Mouse (Mus musculus) cerebellum, postnatal 10 days (tissue): ENCODE data around the gene Rrbp1.

ENCODE experiments used
- DNase-seq, 2 experiments: peaks; one replicate each; pipeline ENCODE4 v3.0.0; 2021; ENCODE audit warnings: mixed read lengths in 2 of 2

The Rrbp1 gene

DNA sequence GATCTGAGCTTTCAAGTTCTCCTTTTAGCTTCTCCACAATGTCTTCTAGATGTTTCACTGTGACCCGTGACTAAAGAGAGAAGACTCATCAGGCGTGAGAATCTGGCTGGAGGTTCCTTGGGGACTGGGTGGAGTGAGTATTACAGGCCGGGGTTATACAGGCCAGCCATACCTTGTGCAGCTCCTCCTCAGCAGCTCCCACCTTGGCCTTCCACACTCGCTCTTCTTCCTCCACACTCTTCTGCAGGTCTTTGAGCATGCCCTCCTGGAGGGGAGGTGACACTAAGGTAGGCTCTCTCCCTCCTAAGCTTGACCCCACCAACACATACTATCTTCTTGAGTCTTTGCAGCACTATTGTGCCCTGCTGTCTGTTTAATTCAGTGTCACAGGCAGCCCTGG, 57.1 kb downstream of the Rrbp1 start:
- DNase-seq: no peak

DNA sequence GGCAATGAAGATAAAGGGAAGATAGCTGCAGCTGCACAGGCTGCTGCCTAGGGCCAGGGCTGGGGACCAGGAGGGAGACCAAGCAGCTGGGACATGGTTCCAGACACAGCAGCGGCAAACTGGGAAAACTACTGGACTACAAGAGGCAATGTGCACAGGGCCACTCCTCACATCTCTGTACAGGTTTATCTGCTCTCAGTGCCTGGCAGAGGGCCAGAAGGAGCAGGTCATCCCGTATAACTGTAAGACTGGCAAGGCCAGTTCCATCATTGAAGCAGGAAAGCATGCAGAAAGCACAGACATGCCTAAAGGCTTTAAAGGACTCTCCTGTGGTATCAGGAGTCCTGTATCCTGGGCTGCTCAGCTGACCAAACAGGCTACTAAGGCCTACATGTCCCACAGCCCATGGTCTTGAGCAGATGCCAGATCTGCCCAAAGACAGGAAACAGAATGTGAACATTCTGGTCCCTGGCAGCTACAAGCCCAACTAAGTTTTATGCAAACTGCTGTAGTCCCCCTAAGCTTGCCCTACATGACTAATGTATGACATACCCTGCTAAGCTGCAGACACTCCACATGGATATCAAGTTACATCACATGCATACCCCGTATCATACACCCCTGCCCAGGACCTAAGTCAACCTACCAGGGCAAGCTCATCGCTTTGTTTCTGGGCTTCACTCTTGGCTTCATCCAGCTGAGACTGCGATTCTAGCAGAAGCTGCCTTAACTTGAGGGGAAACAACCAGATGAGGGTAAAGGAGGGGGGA, 59.3 kb downstream of the Rrbp1 start:
- peak; percentile 40 to 41 for DNase-seq

DNA sequence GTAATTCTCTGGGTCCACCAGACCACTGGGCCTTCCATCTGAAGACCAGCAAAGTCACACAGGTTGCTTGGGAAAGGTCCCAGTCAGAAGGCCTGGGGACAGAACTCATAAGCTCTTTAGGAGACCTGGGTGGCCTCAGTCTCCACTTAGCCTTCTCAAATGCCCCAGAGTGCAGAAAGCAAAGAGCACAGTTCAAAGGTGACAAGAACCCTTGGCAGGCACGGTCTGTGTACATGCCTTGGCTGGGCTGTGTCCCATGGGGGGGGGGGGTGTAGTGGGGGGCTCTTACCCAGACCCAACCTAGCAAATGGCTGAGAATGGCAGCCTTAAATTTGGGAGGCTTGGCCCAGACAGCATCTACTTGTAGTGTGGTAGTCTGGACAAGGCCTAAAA, 60.0 kb downstream of the Rrbp1 start:
- no peak for DNase-seq

DNA sequence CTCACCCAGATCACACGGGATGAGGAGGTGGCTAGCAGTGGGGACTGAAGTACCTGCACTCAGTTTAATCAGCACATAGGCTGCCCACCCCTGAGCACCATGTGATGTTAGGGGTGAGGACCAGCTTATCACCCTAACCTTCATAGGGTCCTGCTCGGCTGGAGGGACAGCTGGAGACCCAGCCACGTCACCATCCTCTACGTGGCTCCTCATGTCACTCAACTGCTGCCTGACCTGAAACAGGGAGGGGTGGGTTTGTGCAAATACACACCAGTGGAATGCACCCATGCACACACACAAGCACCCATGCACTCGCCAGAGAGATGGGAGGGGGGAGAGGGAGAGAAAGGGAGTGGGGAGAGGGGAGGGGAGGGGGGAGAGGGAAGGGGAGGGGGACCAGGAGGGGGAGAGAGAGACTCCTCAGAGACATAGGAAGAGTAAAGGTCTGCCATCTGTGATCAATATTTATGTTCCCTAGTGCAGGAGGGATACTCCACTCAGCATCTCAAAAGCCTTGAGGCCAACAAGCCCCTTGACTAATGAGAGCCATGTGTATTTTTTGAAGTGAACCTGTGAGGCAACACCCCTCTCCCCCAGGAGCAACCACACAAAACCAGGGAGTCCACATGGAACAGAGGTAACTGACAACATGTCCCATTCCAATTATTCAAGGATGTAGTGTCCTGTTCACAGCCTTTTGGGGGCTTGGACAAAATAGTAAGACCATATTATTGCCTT, 60.6 kb downstream of the Rrbp1 start:
- DNase-seq: no peak

DNA sequence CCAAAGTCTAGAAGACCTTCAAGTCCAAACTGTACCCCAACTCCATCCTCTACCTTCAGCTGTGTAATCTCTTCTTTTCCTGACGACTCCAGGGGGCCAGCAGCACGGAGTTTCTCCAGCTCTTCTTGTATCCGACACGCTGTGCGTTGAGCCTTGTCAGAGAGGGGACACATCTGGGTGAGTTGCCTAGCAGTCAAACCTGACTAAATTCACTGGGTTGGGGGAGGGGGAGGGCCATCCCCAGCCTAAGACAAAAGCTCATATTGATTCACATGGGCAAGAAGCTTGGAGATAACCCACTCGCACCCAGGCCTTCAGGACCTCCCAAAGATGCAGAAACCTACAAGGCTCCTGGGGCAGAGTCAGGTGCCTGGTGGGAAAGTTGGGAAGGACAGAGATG, 61.8 kb downstream of the Rrbp1 start:
- DNase-seq: no peak

DNA sequence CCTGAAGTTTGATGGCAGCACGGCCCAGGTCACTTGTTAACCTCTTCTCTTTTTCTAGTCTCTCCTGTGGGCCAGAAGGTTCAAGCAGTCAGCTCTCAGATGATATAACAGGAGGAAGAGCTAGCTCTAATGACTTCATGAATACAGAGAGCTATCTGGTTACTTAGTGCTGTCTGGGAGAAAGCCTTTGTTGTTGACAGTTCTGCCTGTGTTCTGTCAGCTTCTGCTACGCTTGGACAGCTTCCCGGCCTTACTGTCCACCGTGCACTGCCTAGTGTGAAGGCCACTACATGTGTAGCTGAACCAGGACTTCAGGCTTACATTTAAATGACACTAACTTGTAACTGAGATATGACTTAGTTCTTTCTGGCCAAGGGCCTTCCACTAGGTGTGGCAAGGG, 62.6 kb downstream of the Rrbp1 start:
- no peak for DNase-seq

DNA sequence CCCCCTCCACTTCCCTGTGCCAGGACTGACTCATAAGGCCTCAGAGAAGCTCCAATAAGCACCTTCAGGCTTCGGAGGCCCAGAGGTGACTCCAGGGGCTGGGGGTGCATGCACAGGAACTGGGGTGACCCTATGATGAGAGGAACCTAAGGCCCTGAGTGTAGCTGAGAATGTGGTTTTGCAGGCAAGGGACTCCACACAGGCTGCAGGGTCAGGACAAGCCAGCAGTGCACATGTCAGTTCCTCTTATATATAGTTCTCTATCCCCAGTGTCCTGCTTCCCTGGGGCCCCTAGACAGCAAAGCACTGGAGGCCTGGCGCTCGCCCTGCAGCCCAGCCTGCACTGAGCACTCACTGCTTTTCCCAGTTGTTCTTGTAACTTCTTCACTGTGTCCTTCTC, 63.1 kb downstream of the Rrbp1 start:
- no peak for DNase-seq

DNA sequence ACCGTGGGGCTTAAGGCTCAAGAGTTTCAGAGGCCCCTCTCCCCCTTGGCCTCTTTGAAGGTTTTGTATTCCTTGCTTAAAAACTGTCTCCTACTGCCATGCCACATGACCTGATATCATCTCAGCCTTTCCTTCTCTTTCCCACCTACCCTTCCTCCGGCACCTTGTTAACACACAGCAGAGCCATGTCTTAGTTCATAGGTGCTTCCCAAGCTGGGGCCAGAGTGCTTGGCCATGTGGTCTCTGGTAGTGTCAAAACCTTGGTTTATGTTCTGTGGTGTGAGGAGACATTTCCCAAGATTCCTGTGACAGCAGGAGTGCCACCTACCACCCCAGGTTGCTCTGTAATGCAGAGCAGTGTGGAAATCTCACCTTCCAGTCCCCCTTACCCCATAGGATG, 64.7 kb downstream of the Rrbp1 start:
- no peak for DNase-seq

DNA sequence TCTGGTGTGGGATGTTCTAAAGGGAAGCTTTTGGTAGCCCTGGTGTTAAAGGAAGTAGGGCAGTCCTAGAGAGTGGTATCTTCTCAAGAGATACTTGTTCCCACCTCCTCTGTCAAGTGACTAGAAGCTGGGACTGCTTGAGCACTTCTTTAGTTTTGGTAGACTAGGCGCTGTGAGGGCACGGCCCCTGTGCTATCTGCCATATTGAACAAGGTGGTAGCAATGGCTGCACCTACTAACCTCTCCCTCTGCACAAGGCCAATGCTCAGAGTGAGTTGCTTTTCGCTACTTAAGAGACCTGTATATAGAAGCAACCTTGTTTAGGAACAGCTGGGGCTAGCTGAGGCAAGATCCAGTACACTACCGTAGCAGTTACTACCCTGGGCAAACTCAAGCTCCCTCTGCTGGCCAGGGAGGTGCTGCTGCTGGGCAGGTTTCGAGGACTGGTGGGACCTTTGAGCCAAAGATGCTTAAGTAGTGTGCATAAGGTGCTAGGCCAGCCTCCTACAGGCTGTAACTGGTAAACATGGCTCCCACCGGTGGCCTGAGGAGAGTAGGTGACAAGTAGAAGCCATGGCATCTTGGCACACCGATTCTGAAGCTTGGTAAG, 65.5 kb downstream of the Rrbp1 start:
- peak in 1 of 2 experiments; percentile 18 for DNase-seq

DNA sequence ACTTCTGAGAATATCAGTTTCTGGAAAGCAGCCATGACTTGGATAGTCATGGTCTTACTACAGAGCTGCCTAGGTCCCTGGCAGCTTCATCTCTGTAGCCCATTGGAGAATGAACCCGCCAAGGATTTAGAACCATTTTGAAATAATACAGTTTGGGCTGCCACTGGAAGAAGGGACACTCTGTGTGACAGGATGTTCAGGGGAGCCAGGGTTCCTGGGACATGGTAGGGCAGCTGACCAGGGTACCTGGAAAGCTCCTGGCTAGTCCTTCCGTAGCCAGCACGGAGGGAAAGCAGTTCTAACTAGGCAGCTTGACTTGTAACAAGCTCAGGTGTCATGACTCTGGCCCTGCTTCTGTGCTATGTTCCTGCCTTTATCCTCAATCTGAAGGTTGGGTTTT, 66.3 kb downstream of the Rrbp1 start:
- DNase-seq: no peak

DNA sequence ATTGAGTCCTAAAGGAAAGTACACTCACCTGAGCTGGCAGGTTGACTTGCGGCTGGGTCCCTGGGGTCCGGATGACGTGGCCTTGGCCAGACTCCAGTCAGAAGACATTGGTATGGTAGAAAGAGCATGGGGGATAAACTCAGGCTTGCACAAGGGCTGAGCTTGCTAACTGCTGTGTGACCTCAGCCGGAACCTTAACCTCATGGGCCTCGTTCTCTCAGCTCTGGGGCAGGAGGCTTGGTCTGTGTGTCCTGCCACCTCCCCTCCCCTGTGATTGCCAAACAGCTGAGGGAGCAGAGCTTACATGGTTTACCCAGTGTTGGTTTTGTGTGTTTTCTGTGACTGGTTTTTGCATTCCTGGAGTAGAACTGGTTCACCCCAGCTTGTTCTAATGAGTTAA, 70.7 kb downstream of the Rrbp1 start:
- no peak for DNase-seq

DNA sequence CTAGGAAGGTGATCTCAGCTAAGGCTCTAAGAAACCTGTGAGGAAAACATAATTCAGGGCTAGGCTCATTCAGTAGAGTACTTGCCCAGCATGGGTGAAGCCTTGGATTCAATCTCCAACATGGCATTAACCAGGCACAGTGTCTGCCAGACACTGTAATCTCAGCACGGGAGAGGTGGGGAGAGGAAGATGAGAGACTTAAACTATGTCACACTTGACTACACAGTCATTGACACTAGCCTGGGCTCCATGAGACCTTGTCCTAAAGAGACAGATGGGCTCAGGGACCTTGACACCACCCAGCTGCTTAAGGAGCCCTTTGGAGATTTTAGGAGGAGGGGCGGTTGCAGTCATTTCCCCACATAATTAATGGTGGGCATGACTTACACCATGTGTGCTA, 73.2 kb downstream of the Rrbp1 start:
- no peak for DNase-seq

DNA sequence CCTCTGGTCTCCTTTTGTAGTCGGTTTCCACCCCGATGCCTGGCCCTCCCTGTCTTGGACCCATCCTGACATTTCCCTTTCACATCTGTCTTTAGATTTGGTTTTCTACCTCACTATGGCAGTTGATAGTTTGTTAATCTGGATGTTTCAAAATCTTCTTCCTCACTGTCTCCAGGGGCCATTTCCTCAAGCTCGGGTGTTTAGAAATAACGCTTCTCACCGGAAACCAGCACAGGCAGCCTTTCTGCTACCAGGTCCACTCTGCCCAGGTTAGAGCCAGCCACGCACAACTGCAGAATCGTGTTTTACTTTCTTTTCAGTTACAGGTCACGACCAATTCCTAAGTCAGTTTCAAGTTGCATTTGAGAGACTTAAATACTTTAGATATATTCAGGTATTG, 76.6 kb downstream of the Rrbp1 start:
- DNase-seq: no peak

DNA sequence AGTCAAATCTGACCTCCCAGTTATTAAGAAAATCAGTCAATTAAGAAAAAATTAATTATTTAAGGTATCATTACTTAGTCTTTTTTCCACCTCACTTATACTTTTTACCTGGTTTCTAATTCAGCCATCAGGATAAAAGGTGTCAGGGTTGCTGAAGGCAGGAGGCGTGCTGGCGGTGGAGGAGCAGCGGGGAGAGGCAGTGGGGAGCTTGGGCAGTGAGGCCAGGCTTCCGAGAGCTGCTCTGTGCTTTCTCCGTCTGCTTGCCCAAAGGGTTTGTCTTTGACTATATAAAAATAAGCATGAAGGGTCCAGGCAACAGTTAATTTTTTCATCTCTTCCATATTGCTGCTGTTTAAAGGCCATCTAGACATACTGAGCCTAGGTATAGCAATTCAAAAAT, 77.5 kb downstream of the Rrbp1 start:
- DNase-seq: no peak

DNA sequence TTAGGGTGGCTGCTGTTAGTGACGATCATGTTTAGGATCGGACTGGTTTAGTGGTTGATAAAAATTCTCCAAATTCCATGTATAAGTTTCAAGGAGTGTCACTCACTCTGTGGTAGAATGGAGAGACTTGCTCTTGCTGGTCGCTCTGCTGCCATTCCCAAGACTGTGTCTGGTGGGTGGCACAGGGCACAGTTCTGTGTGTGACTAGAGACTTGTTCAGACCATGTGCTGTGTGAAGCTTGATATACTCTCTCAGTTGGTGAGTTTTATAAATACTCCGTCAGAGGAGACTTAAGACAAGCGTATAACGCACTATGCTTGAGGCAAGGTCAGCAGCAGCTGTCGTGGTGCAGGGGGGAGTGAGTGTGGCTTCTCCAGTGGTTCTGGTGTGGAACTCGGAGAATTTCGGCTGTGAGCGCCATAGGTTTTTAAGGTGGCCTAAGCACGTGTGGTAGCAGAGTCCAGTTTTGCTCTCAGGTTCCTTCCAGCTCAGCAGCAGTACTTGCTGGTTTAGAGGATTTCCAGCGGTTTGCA, 78.7 kb downstream of the Rrbp1 start:
- no peak for DNase-seq

DNA sequence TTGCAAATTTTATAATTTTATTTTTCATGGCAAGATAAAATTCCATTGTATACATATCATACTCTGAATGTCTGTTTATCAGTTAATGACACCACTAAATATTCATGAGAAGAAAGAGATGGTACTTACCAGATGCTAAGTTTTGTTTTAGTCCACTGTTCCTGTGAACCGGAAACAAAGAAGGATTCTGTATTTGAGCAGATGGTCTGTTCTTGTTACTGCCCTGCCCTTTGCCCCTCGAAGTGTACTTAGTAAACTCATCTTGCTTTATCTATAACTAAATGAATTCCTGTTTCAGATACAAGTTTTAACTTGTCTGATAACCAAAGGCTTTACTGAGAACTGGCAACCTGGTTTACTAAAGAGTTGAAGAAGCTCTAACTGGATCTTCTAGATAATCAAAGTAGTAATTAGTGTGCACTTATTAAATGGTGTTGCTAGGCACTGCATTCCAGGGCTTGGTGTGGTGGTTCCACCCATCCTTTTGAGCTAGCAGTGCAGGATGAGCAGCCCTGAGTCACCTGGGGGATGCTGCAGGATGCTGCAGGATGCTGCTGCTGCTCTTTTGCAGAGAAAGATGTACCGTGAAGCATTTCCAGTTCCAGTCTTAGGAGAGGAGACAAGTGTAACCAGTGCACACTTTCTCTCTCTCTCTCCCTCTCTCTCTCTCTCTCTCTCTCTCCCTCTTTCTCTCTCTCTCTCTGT, 81.3 kb downstream of the Rrbp1 start:
- no peak for DNase-seq

DNA sequence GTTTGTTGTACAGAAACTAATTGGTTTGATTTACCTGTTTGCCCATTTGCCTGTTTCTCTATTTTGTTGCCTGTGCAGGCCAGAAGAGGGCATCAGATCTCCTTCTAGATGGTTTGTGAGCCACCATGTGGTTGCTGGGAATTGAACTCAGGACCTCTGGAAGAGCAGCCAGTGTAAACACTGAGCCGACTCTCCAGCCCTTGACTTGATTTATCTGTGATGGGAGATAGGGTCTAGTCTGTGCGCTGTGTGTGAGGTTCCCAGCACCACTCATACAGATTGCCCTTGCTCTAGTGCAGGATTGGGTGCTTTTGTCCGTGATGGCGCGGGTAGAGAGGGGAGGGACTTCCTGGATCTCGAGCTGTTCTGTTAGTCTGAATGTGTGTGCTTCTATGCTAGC, 85.2 kb downstream of the Rrbp1 start:
- no peak for DNase-seq

DNA sequence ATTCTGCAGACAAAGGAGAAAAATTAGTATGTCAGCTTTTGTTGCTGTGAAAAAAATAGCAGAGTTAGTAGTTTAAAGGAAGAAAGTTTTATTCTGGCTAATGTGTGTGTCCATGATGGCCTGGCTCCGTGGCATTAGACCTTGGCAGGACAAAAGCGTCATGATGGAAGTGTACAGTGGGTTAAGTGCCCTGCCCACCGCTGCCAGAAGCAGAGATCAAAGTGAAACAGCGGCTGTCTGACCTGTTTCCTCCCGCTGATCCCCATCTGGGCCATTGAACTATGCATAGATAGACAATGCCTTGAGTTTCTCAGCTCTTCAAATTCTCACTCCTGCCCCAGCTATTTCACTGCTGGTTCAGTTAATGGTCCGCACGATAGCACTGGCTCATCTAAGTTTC, 87.0 kb downstream of the Rrbp1 start:
- DNase-seq: no peak

DNA sequence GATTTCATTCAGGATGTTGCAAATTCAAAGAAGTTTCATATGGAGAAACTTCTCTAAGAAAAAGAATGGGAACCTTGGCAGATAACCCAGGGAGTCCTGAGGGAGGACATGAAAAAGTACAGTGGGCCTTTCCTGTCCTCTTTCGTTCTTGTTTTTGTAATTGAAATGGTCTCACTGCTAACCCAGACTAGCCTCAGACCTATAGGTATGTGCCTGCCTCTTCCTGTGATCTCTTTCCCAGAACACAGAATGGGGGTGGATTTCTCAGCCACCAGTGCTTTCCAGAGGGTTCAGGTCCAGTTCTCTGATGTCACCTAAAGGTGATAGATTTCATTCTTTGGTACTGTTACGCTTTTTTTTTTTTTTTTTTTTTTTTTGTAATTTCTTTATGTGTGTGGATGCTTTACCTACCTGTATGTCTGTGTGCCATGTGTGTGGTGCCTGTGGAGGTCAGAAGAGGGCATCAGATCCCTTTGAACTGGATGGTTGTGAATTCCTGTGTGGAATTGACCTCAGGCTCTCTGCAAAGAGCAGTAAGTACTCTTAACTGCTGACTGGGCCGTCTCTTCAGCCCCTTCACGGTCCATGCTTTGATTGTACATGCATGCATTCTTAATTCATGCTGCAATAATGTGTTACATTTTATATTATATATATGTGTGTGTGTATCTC, 92.1 kb downstream of the Rrbp1 start:
- DNase-seq: peak in 1 of 2 experiments; percentile 22

DNA sequence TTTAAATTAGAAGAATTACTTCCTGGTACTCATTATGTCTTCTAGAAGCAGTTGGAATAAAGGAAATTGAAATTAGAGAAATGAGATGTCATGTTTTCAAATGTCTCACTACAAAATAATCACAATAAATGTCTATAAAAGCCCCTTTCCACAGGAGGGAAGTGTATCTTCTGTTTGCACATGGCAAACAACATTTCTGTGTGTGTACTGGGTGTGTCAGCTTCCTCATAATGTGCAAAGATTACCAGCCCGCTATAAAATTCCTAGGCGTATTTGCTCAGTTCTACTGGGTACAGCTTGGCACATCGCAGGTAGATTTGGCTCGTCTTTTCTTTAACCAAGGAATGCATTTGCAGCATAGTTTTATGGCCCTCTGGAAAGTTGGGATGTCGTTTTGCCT, 93.4 kb downstream of the Rrbp1 start:
- no peak for DNase-seq

DNA sequence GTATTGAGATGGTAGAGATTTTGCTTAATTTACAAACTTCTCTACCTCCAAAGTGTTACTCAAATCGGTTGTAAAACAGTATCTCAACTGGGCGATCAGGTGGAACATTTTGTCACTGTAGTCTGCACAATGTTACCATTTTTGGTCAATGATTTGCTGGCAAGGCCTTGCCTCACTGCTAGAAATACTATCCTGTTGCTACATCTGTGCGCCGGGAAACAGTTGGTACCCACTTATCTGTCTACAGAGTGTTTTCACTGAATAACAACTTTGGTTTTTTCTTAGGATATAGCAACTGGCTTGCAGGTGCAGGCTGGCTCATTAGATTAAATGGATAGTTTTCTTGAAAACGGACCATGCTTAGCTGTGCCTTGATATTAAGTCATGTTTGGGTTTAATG, 94.8 kb downstream of the Rrbp1 start:
- DNase-seq: peak in 1 of 2 experiments; percentile 19

DNA sequence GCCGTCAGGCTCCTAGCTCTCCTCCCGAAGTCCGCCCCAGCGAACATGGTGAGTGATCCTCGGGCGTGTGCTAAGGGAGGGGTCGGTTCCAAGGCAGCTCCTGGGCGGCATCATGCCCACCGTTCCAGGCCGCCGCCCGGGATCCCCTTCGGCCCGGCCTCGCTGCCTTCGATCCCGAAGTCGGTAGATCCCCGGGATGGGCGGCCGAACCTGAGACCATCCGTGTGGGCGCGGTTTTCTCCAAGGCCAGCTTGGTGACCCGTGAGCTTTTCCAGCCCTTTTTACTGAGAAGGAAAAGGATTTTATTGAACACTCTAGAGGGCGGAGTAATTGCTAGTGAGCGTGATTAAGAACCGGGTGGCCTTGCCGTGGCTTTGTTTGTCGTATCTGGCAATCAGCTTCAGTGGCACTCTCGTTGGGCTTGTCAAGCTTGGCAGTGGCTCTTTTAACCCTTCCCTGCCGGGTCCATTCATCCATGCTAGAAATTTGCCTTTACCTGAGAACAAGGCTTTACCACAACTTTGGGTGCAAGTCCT, 95.4 kb downstream of the Rrbp1 start:
- DNase-seq: peak; percentile 82 to 85
